Mouse (Mus musculus) intestine, embryonic 14.5 days (tissue): Measurements from ENCODE around the gene Fam45a. TPM values are rescaled to one million over a fixed set of nuclear protein-coding genes. Genes with fewer than 3 reads are reported as not detected.
A peak's percentile ranks its signal among the peaks of the same experiment; 100 is the strongest.

Experiments
- ATAC-seq: fragments of 200-750 bp; cut with Nextera tagmentation; replicated peaks from 2 replicates; pipeline ENCODE4 v1.8.0; 2017; ENCODE audit warnings: low read depth, moderate number of reproducible peaks, moderate TSS enrichment, moderate library complexity; ENCODE audit not compliant: low FRiP score, low TSS enrichment
- DNase-seq: peaks from one replicate; pipeline ENCODE4 v3.0.0-alpha.2; 2018; ENCODE audit warnings: low spot score
- H3K27ac ChIP-seq: fragments of 300-500 bp; sonication (generic); 2 replicates; pipeline ENCODE4 v1.5.1; 2014; ENCODE audit warnings: low read depth, mild to moderate bottlenecking, control low read depth
- H3K27me3 ChIP-seq: fragments of 300-500 bp; sonication (generic); replicated peaks from 2 replicates; pipeline ENCODE4 v1.6.1; 2014; ENCODE audit warnings: low read length, control low read depth; ENCODE audit not compliant: control insufficient read depth, insufficient read depth
- H3K36me3 ChIP-seq: fragments of 300-500 bp; sonication (generic); 2 replicates; pipeline ENCODE4 v1.6.1; 2014; ENCODE audit warnings: low read length, control low read depth; ENCODE audit not compliant: control insufficient read depth, insufficient read depth
- H3K4me1 ChIP-seq: fragments of 300-500 bp; sonication (generic); replicated peaks from 2 replicates; pipeline ENCODE4 v1.6.1; 2014; ENCODE audit warnings: low read length, control low read depth, mixed read lengths; ENCODE audit not compliant: control insufficient read depth, insufficient read depth
- H3K4me2 ChIP-seq: fragments of 300-500 bp; sonication (generic); 2 replicates; pipeline ENCODE4 v1.6.1; 2014; ENCODE audit warnings: low read length
- H3K4me3 ChIP-seq: fragments of 300-500 bp; sonication (generic); 2 replicates; pipeline ENCODE4 v1.5.1; 2014; ENCODE audit warnings: low read depth, low read length, control low read depth, mixed read lengths
- H3K9ac ChIP-seq: fragments of 300-500 bp; sonication (generic); 2 replicates; pipeline ENCODE4 v1.6.1; 2014; ENCODE audit warnings: mild to moderate bottlenecking, low read length
- H3K9me3 ChIP-seq: fragments of 300-500 bp; sonication (generic); 2 replicates; pipeline ENCODE4 v1.6.1; 2016; ENCODE audit warnings: low read length, control low read depth; ENCODE audit not compliant: control insufficient read depth
- WGBS: fragments of 180-500 bp; shearing (Covaris S2); extraction: QIAGEN DNeasy Blood & Tissue Kit; methylation state at CpG from one replicate; pipeline ENCODE4 v1.1.7; 2014; 5-methylcytosine and 5-hydroxymethylcytosine counted together
- polyA plus RNA-seq: library from polyadenylated mRNA; unstranded; fragments of >200 nt; fragmentation: Nextera tagmentation; extraction: Ambion mirVana; gene quantifications from 2 replicates; pipeline ENCODE4 v1.2.1, GENCODE M21; 2014

Gene Fam45a
- polyA plus RNA-seq, result 29.8 and 30.1 TPM in 2 replicates

- WGBS, result 2% methylated on average over 45 of the region's 45 CpGs
- Histone ChIP-seq H3K27me3 (no peaks in the 10 kb centered on the region), H3K9ac (peak within 1 kb of the TSS; percentile 76), H3K36me3 (peaks cover 18% of the 10 kb centered on the region), H3K4me3 (peak within 1 kb of the TSS; percentile 78), H3K4me1 (0 out of 2 replicates have a peak, but pooled peaks cover 6% of the 10 kb centered on the region), H3K27ac (peak within 1 kb of the TSS; percentile 57), H3K4me2 (peak within 1 kb of the TSS; percentile 68), H3K9me3 (no peaks in the 10 kb centered on the region)
- ATAC-seq (peak; percentile 100), DNase-seq (peak; percentile 93)
Measured at GRCm38 (mm10) chr19:60811098-60812035, at the start of gene Fam45a. Gene Fam45a (plus strand): TSS chr19:60811585.

- Histone ChIP-seq H3K9me3 (no peaks in the 10 kb centered on the region), H3K4me1 (no peaks in the 10 kb centered on the region), H3K36me3 (peaks cover 95% of the 10 kb centered on the region), H3K4me2 (no peak overlapping the region), H3K27ac (no peak overlapping the region), H3K4me3 (no peak overlapping the region), H3K9ac (no peak overlapping the region), H3K27me3 (no peaks in the 10 kb centered on the region)
- WGBS, result 88% methylated on average over 6 of the region's 6 CpGs
- ATAC-seq (no peak), DNase-seq (no peak)
Measured at GRCm38 (mm10) chr19:60773366-60773765, 38.0 kb upstream of the Fam45a start.

GRCm38 (mm10) chr19:60782034-60782433 lies 29.4 kb upstream of the Fam45a start:
- Histone ChIP-seq H3K4me3 (no peak overlapping the region), H3K9me3 (no peaks in the 10 kb centered on the region), H3K36me3 (peaks cover 47% of the 10 kb centered on the region), H3K4me2 (no peak overlapping the region), H3K27me3 (no peaks in the 10 kb centered on the region), H3K27ac (no peak overlapping the region), H3K4me1 (peaks cover 5% of the 10 kb centered on the region; the same call in 1 of the 2 replicates), H3K9ac (no peak overlapping the region)
- no peak for ATAC-seq
- 86% methylated on average over 3 of the region's 3 CpGs for WGBS
- DNase-seq, result no peak

- 56% methylated on average over 1 of the region's 1 CpGs for WGBS
- Histone ChIP-seq H3K27me3 (no peaks in the 10 kb centered on the region), H3K9ac (no peak overlapping the region), H3K4me3 (no peak overlapping the region), H3K4me2 (no peak overlapping the region), H3K27ac (no peak overlapping the region), H3K4me1 (peaks cover 12% of the 10 kb centered on the region; the same call in 1 of the 2 replicates), H3K9me3 (no peaks in the 10 kb centered on the region), H3K36me3 (peaks cover 26% of the 10 kb centered on the region)
- ATAC-seq, result no peak
- no peak for DNase-seq
Measured at GRCm38 (mm10) chr19:60784712-60785111, 26.7 kb upstream of the Fam45a start.

- WGBS, result 41% methylated on average over 2 of the region's 2 CpGs
- Histone ChIP-seq H3K36me3 (no peaks in the 10 kb centered on the region), H3K9ac (peak overlapping the region; percentile 20; the same call in 1 of the 2 replicates), H3K27ac (no peak overlapping the region), H3K27me3 (no peaks in the 10 kb centered on the region), H3K4me2 (peak overlapping the region; percentile 93), H3K4me3 (peak overlapping the region; percentile 98), H3K4me1 (peaks cover 12% of the 10 kb centered on the region; the same call in 1 of the 2 replicates), H3K9me3 (no peaks in the 10 kb centered on the region)
- ATAC-seq (no peak), DNase-seq (no peak)
Measured at GRCm38 (mm10) chr19:60787465-60788150, 23.8 kb upstream of the Fam45a start.

GRCm38 (mm10) chr19:60788214-60788960 lies 23.0 kb upstream of the Fam45a start:
- DNase-seq, result no peak
- H3K4me1 ChIP-seq, result peaks cover 12% of the 10 kb centered on the region; the same call in 1 of the 2 replicates

GRCm38 (mm10) chr19:60789452-60789851 lies 21.9 kb upstream of the Fam45a start:
- no peaks in the 10 kb centered on the region for H3K36me3 ChIP-seq
- H3K27ac ChIP-seq, result peak overlapping the region; percentile 99
- ATAC-seq (no peak), DNase-seq (no peak)
- peak overlapping the region; percentile 98 for H3K4me3 ChIP-seq
- peak overlapping the region; percentile 100 for H3K9ac ChIP-seq
- under 1% methylated on average over 7 of the region's 7 CpGs for WGBS
- no peaks in the 10 kb centered on the region for H3K27me3 ChIP-seq
- H3K4me2 ChIP-seq, result peak overlapping the region; percentile 93
- H3K9me3 ChIP-seq, result no peaks in the 10 kb centered on the region
- peaks cover 12% of the 10 kb centered on the region; the same call in 1 of the 2 replicates for H3K4me1 ChIP-seq

More at GRCm38 (mm10) chr19:60788214-60788960, 23.0 kb upstream of the Fam45a start:
- no peak overlapping the region for H3K27ac ChIP-seq
- WGBS, result 40% methylated on average over 6 of the region's 6 CpGs
- H3K9me3 ChIP-seq, result no peaks in the 10 kb centered on the region
- H3K4me2 ChIP-seq, result peak overlapping the region; percentile 93
- H3K4me3 ChIP-seq, result peak overlapping the region; percentile 98
- H3K36me3 ChIP-seq, result no peaks in the 10 kb centered on the region
- no peak for ATAC-seq
- H3K27me3 ChIP-seq, result no peaks in the 10 kb centered on the region
- H3K9ac ChIP-seq, result peak overlapping the region; percentile 100
